Mouse (Mus musculus) right cerebral cortex, postnatal 10 days (tissue): ENCODE measurements at regions not wholly inside any gene's neighbourhood (a gene's known extent, or its start where the extent isn't known, plus 50 kb on each side); places are given as distances from the start of the nearest gene placed in this dataset.
A peak's percentile ranks its signal among the peaks of the same experiment; 100 is the strongest.

Experiments used
- DNase-seq, 2 experiments: peaks; one replicate each; pipeline ENCODE4 v3.0.0; 2021; ENCODE audit warnings: low spot score in 2 of 2

DNA sequence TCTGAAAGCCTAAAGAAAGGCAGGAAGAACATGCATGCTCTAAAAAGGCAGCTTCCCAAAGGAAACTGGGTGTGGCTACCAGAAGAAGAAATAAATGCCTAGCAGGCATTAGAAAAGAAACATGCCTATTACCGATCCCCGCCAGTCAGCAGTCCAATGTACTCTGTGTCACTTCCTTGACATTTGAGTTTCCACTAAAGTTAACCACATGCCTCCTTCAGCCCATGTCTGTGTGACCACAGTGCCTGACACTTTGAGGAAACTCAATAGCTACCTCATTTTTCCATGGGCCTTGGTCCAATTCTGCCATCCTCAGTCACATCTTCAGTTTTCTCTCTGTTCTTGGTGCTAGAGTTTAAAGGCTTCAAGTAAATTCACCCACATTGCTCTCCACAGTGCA, 233.7 kb upstream of the Isx start:
- DNase-seq = no peak

DNA sequence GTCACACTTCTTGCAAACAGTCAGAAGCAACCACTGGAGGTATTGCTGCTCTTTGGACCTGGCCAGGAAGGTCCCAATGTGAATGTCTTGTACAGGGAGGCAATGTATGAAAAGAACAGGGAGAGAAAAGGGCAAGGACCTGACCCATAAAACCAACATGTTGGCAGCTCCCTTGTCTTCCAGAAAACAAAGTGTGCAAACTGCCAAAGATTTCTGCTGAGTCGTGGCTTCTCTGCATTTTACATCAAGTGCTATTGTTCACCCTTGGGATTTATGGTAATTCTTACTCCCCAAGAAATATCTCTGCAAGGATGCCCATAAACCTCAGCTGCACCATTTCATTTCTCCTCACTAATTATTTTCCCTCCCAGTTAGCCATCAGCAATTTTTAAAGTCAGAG, 232.3 kb upstream of the Isx start:
- no peak for DNase-seq

DNA sequence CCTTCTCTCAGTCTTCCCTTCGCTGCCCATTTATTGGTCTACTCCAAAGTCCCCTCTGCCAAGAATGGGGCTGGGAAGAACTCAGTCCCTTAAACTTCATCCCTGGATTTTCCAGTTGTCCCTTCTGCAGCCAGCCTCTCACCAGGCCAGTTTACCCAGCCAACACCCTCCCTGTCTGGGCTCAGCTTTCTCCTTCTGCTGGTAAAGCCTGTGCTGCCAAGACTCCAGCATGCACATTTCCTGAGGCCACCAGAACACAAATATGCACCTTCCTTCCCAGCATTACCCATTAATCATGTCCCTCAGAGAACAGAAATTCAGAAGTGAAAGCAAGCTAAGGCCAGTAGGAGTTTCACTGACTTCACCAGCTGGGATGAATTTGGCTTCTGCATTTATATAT, 213.0 kb upstream of the Isx start:
- no peak for DNase-seq

GRCm38 (mm10) chr8:74688342-74688741, 184.6 kb upstream of the Isx start:
- no peak for DNase-seq

DNA sequence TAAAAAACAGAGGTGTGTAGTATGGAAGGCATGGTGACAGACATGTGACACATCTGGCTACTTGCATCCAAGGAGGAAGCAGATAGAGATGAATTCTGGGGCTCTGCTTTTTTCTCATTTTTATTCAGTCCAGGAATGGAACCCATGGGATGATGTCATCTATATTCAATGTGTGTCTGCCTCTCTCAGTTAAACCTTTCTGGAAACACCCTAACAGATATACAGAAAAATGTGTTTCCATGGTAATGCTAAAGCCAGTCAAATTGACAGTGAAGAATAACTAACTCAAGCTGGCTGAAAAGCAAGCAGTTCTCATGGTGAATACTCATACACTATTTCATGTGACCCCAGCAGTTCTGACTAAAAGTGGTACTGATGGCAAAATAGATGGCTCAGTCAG, 177.0 kb upstream of the Isx start:
- peak in 1 of 2 experiments; percentile 21 for DNase-seq

DNA sequence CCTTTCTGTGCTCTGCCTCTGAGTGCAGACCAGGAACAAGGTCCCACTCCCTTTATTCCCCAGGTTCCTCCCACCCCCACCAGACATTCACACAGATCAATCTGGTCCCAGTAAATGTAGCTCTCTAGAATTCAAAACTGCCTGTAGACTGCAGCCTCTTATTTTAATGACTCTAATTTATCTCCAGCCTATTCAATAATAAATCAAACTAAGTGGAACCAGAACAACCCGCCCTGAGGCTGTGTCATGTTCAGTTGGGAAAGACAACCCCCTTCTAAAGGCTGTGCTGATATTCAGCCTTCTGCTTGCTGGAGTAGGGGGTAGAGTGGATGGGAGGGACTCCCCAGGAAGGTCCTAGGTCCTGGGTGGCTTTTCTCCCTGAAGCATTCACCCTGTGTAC, 175.7 kb upstream of the Isx start:
- DNase-seq = no peak

- DNase-seq = no peak
These were observed 160.4 kb upstream of the Isx start for GRCm38 (mm10) chr8:74712617-74713016.

DNA sequence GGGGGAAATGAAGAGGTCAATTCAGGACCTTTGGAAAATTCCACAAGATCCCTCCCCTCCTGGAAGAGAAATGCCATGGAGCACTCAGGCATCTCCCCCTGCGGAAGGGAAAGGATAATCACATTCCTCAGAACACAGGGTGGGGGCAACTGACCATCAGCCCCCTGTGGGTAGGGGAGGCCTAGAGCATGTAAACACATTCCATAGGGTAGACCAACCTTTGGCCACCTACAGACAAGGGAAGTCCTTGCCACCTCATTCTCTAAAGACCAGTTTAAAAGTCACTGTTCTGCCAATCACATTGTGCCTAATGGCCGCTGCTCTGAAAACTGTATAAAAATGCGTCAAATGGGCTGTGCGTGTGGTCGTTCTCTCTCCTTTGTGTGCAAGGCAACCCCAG, 156.9 kb upstream of the Isx start:
- DNase-seq = no peak

- no peak for DNase-seq
These were observed 108.2 kb upstream of the Isx start for GRCm38 (mm10) chr8:74764728-74765127.

DNA sequence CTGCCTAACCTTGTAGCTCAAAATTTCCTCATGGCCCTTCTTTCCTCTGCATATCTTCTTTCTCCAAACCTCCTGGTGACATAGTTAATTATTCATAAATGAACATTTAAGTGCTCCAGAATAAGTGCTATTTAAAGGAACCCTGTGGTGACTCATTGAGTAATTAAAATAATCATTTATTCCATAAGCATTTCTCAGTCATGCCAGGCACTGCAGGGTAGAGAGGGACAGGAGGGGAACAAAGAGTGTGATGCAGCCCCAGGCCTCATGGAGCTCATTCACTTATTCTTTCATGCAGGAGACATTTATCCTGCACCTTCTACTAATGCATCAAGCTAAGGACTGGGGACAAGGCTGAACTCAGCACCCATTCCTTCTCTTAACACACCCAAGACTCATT, 97.4 kb upstream of the Isx start:
- DNase-seq = no peak

GRCm38 (mm10) chr8:74781087-74781486, 91.9 kb upstream of the Isx start:
- no peak for DNase-seq

GRCm38 (mm10) chr8:74808685-74809084, 64.3 kb upstream of the Isx start:
- no peak for DNase-seq

- no peak for DNase-seq
These were observed 62.9 kb upstream of the Isx start for GRCm38 (mm10) chr8:74810054-74810453.

- DNase-seq = no peak
These were observed 54.5 kb upstream of the Isx start for GRCm38 (mm10) chr8:74818434-74818833.

GRCm38 (mm10) chr8:74820716-74821115, 52.3 kb upstream of the Isx start:
- DNase-seq = no peak

DNA sequence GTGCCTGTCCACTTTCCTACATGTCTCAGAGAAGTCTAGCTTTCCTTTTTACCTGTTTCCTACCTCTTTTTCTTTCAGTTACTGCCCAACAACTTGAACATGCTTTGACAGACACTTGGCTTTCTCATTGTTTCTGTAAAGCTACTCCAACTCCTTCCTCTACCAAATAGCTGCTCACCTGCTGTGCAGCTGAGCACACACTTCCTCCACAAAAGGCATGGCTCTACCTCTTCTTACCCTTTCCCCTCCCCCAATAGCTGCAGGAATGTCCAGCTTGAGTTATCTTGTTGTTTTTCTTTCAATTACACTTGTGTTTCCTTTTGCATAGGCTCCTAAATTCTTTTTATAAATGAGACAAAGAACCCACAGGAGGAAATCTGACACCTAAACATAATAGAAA, 50.7 kb upstream of the Isx start:
- no peak for DNase-seq
